Mouse (Mus musculus) ovary, adult 2 months (tissue): ENCODE measurements around the gene Strc. TPM values are rescaled to one million over a fixed set of nuclear protein-coding genes. Genes with fewer than 3 reads are reported as not detected.

Experiments
- polyA plus RNA-seq: library from polyadenylated mRNA; depleted of rRNA; stranded (reverse); fragments of >200 nt; gene quantifications from 2 replicates; pipeline ENCODE4 v1.2.3, GENCODE M21; 2012; rRNA removed

The Strc gene
- 0.59 and 0.79 TPM in 2 replicates for polyA plus RNA-seq

GRCm38 (mm10) chr2:121386961-121387575, at the start of gene Strc:
TSS of gene Strc (minus strand) at chr2:121387168.

DNA sequence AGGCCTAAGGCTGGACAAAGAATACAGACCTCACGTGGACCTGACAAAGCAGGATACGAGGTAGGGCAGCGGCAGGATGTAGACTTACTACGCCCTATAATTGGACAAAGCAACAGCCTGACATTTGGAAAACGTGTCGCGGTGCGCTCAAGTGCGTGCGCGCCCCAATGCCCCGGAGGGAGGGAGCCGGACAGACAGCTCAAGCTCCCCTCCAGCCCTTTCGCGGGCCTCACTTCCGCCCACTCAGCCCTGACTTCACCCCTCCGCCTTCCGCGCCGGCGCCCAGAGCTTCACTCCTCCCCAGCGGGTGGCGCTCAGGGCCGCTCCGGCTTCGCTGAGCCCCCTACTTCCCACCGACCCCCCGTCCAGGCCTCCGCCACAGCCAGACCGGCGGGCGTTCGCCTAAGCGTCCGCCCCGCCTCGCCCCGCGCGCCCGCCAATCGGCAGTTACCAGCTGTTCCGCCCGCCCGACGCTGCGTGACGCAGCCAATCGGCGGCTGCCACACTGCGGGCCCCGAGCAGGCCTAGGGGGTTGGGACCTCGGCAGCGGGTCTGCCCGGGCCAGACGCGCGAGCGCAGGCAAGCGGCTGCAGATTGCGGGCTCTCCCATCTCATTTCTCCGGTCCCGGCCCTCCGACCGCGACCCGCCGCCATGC, 26.5 kb upstream of the Strc start, which contains the start of the genes Pdia3 and Catsper2:
Gene Pdia3 (plus strand): TSS at position 389 of the 656 bp plus-strand sequence.
Gene Catsper2 (minus strand): TSS at position 406 of the 656 bp plus-strand sequence.

DNA sequence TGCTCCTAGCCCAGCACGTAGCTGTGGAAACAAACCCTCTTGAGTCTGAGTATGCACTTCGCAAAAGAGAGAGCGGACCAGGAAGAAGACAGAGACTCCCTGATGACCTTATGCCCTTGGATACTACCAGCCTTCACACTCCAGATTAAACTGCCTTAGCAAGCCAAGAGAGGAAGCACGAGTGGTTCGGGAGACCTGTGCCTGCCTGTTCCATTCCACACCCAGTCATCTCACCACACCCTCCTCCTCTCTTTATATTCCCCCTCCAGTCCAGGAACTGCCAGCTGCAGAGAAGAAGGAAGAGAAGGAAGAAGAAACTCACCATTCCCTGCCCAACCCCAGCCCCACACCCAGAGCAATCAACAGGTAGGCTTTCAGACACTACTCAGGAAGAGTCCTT, 29.5 kb downstream of the Strc start, which contains the start of gene Ckmt1:
Gene Ckmt1 (plus strand): TSS at position 221 of the 400 bp plus-strand sequence.

DNA sequence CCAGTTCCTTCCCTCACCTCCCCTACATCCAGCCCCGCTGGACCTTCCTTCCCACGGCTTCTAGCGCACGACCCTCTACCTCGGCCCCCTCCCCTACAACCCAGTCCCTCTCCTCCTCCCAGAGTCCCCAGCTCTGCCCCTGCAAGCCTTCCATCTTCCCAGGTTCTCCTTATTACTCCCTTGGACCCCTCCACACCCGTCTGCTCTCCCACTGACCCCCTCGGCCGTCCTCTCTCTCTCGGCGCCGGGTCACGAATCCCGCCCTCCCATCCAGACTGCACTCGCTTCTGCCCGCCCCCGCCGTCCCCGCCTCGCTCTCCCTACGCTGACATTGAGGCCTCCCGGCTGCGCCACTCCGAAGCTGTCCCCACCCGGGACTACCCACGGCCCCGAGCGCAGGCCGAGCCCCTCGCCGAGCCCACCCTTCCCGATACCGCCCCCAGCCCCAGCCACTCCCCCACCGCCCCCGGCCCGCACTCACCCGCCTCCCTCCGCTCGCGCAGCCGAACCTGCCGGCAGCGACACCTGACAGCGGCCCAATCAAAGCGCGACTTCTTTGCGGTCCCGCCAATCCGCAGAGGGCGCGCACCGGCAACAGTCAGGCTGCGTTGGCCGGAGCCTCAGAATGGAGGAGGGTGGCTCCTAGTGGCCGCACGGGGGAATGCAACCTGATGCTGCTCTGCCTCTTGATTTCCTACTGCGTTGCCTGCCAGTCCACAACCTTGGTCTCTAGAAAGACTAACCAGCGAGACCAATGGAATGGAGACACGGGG, 32.0 kb downstream of the Strc start, which contains the start of gene Ppip5k1:
Gene Ppip5k1 (minus strand): TSS at position 577 of the 773 bp plus-strand sequence.

Other genes with a start within 250 kb of the Strc start
- 3.1 and 8.3 TPM in 2 replicates for gene Adal, start 246.7 kb downstream of the Strc start, polyA plus RNA-seq
- 14.1 and 18.8 TPM in 2 replicates for gene Lcmt2, start 246.5 kb downstream of the Strc start, polyA plus RNA-seq
- 33.2 and 35.6 TPM in 2 replicates for gene Tubgcp4, start 216.5 kb downstream of the Strc start, polyA plus RNA-seq
- 2.4 and 3.1 TPM in 2 replicates for gene Zscan29, start 216.0 kb downstream of the Strc start, polyA plus RNA-seq
- 56.6 and 57.0 TPM in 2 replicates for gene Trp53bp1, start 115.8 kb downstream of the Strc start, polyA plus RNA-seq
- gene Map1a, start 97.6 kb downstream of the Strc start, polyA plus RNA-seq = 10.2 and 12.5 TPM in 2 replicates
- gene Ppip5k1, start 31.8 kb downstream of the Strc start, polyA plus RNA-seq = 25.1 and 26.8 TPM in 2 replicates
- gene Ckmt1, start 29.5 kb downstream of the Strc start, polyA plus RNA-seq = 16.1 and 24.9 TPM in 2 replicates
- 2,081 and 3,481 TPM in 2 replicates for gene Pdia3, start 26.6 kb upstream of the Strc start, polyA plus RNA-seq
- 1.1 and 1.7 TPM in 2 replicates for gene Catsper2, start 26.6 kb upstream of the Strc start, polyA plus RNA-seq
- gene Ell3, start 57.1 kb upstream of the Strc start, polyA plus RNA-seq = 0.97 and 1.2 TPM in 2 replicates
- 278 and 415 TPM in 2 replicates for gene Serf2, start 62.0 kb upstream of the Strc start, polyA plus RNA-seq
- gene Hypk, start 66.1 kb upstream of the Strc start, polyA plus RNA-seq = 6.4 and 7.2 TPM in 2 replicates
- gene Serinc4, start 69.6 kb upstream of the Strc start, polyA plus RNA-seq = 0.63 and 0.77 TPM in 2 replicates
- 1.2 and 1.6 TPM in 2 replicates for gene Mfap1b, start 86.9 kb upstream of the Strc start, polyA plus RNA-seq
- 0.75 and 1.0 TPM in 2 replicates for gene Mfap1a, start 119.5 kb upstream of the Strc start, polyA plus RNA-seq
- gene Wdr76, start 119.6 kb upstream of the Strc start, polyA plus RNA-seq = 2.4 and 3.5 TPM in 2 replicates